Mouse (Mus musculus) midbrain, embryonic 15.5 days (tissue): ENCODE measurements around the gene Col28a1. TPM values are rescaled to one million over a fixed set of nuclear protein-coding genes. Genes with fewer than 3 reads are reported as not detected.

Source experiments
- ATAC-seq: fragments of 200-750 bp; cut with Nextera tagmentation; replicated peaks from 2 replicates; pipeline ENCODE4 v1.8.0; 2017; ENCODE audit warnings: moderate TSS enrichment
- H3K27ac ChIP-seq: fragments of 300-500 bp; sonication (generic); 2 replicates; pipeline ENCODE4 v1.5.1; 2015; ENCODE audit warnings: mild to moderate bottlenecking, inconsistent platforms
- H3K27me3 ChIP-seq: fragments of 300-500 bp; sonication (generic); replicated peaks from 2 replicates; pipeline ENCODE4 v1.6.1; 2015; ENCODE audit warnings: inconsistent platforms
- H3K36me3 ChIP-seq: fragments of 300-500 bp; sonication (generic); replicated peaks from 2 replicates; pipeline ENCODE4 v1.6.1; 2015; ENCODE audit warnings: inconsistent platforms
- H3K4me1 ChIP-seq: fragments of 300-500 bp; sonication (generic); 2 replicates; pipeline ENCODE4 v1.6.1; 2015; ENCODE audit warnings: inconsistent platforms
- H3K4me2 ChIP-seq: fragments of 300-500 bp; sonication (generic); 2 replicates; pipeline ENCODE4 v1.6.1; 2015; ENCODE audit warnings: inconsistent platforms, mild to moderate bottlenecking, moderate library complexity
- H3K4me3 ChIP-seq: fragments of 300-500 bp; sonication (generic); 2 replicates; pipeline ENCODE4 v1.5.1; 2015; ENCODE audit warnings: mild to moderate bottlenecking, inconsistent platforms
- H3K9ac ChIP-seq: fragments of 300-500 bp; sonication (generic); 2 replicates; pipeline ENCODE4 v1.6.1; 2015; ENCODE audit warnings: mild to moderate bottlenecking, inconsistent platforms
- H3K9me3 ChIP-seq: fragments of 300-500 bp; sonication (generic); 2 replicates; pipeline ENCODE4 v1.6.1; 2016; ENCODE audit warnings: inconsistent platforms
- WGBS: fragments of 180-500 bp; shearing (Covaris S2); methylation state at CpG from one replicate; pipeline ENCODE4 v1.1.7; 2015; ENCODE audit warnings: mixed read lengths; 5-methylcytosine and 5-hydroxymethylcytosine counted together
- polyA plus RNA-seq: library from polyadenylated mRNA; unstranded; fragments of >200 nt; fragmentation: Nextera tagmentation; extraction: Ambion mirVana; gene quantifications from 2 replicates; pipeline ENCODE4 v1.2.1, GENCODE M21; 2015

Col28a1 gene
- polyA plus RNA-seq, 1 experiment from 2014 or later: 0.92 TPM

DNA sequence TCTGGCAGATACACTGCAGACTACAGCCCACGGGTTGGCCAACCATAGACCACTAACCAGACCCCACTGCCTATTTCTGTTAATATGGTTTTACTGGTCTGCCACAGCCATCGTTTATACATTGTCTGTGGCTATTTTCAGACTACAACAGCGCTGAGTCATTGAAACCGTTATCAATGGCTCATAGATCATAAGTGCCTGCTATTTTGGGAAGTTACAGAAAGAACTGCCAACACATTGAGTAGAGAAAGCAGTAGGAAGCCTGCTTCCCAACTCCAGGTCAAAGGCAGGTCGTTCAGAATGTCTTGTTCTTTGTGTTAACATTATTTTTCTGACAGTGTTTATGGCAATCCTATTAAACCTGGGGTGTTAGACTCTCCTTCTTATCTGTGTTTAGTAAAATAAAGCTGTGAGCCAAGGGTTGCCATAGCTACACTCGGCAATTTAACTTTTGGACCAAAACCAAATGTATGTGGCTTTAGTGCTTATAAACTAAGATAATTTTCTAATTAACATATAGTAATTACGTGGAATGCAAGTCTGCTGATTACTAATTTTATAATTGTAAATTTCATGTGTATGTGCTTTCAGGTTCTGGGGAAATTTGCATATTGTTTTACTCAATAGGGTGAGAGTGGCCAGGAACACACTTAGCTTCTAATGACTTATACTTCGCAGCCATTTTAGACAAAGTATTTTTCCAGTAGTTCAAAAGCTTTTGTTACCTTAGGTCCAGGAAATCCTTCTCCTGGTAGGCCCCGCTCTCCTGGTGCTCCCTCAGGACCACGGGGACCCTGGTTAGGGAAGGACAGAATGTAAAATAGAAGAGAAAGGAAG is 86.3 kb downstream of the Col28a1 start:
- 0 out of 2 replicates have a peak, but pooled peaks have one; percentile 56 for ATAC-seq
- no peaks in the 10 kb centered on the region for H3K9me3 ChIP-seq
- H3K27me3 ChIP-seq: no peaks in the 10 kb centered on the region
- H3K9ac ChIP-seq: no peak overlapping the region
- no peak overlapping the region for H3K4me3 ChIP-seq
- WGBS: 76% methylated on average over 10 of the region's 10 CpGs
- H3K4me2 ChIP-seq: no peak overlapping the region
- H3K36me3 ChIP-seq: no peaks in the 10 kb centered on the region
- H3K4me1 ChIP-seq: no peaks in the 10 kb centered on the region
- no peak overlapping the region for H3K27ac ChIP-seq

DNA sequence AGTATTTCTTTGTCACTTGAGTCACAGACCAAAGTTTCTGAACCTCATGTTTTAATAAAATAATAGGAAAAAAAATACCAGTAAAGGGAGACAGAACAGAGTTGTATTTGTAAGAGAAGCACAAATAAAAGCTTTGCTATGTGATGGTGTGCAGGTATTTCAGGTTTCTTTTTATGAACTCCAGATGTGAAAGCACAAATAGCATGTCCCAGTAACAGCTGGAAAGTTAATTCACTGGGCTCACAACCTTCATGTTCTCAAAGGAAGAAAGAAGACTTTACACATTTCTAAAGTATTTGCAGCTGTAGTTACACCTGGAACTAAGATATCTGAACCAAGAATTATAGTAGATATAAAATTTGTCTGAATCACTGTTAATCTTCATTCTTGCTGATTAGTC is 91.2 kb downstream of the Col28a1 start:
- Histone ChIP-seq H3K4me2 (no peak overlapping the region), H3K4me1 (no peaks in the 10 kb centered on the region)

DNA sequence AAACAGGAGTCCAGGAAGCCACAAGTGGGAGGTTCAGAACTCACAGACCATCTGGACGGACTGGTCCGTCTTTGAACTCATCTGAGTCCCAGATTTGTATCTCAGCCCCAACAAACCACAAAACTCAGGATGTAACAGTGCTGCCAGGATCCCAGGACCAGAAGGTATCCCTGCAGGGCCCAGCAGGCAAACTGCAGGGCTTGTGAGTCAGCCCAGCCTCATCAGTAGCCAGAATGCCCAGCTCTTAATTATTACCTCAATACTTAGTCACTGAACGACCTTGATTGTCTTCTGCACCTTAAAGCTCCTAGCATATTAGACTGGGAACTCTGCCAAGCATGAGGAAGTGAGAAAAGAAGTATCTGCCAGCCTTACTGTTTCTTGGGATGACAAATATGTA is 96.6 kb downstream of the Col28a1 start:
- no peaks in the 10 kb centered on the region for H3K9me3 ChIP-seq
- no peak overlapping the region for H3K4me3 ChIP-seq
- H3K27me3 ChIP-seq: no peaks in the 10 kb centered on the region
- no peak overlapping the region for H3K4me2 ChIP-seq
- ATAC-seq: no peak
- no peak overlapping the region for H3K9ac ChIP-seq
- no peaks in the 10 kb centered on the region for H3K4me1 ChIP-seq
- H3K36me3 ChIP-seq: no peaks in the 10 kb centered on the region
- 71% methylated on average over 3 of the region's 3 CpGs for WGBS
- no peak overlapping the region for H3K27ac ChIP-seq

More for the DNA sequence above, 91.2 kb downstream of the Col28a1 start:
- no peak for ATAC-seq
- Histone ChIP-seq H3K9me3 (no peaks in the 10 kb centered on the region), H3K36me3 (no peaks in the 10 kb centered on the region), H3K27me3 (no peaks in the 10 kb centered on the region), H3K27ac (no peak overlapping the region), H3K9ac (no peak overlapping the region), H3K4me3 (no peak overlapping the region)

DNA sequence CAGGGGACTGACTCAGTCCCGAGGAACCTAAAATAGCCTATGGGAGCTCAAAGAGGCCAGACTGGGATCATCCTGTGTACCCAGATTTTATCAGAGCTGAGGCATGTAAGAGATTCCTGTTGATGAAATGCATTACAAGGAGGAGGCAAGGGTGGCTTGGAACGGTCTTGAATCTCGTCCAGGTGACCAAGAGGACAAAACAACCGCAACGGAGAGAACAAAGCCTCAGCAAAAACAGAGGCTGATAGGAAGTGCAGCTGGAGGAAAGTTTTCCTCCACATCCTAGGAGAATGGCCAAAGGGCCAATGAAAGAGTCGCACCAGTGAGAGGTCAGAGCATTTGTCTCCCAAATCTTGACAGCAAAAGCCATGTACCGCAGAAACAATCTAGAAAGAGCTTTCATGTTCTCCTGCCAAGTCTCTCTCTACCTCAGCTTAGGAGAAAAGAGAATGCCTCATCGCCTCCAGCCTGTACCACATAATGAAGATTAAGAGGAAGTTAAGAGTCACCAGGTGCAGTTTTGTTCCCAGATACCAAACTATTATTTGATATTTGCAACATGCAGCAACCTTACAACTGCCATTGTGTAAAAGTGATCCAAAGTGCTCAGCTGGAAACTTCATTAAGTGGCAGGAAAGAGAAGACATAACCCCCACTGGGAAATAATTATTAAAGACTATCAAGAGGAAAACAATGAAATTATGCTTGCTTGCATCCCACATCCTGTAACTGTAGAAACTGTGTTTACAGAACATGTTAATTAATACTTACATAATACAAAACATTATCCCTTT is 98.1 kb downstream of the Col28a1 start:
- ATAC-seq: no peak
- H3K4me2 ChIP-seq: no peak overlapping the region
- no peaks in the 10 kb centered on the region for H3K9me3 ChIP-seq
- WGBS: 84% methylated on average over 8 of the region's 8 CpGs
- H3K27me3 ChIP-seq: no peaks in the 10 kb centered on the region
- H3K9ac ChIP-seq: no peak overlapping the region
- H3K36me3 ChIP-seq: no peaks in the 10 kb centered on the region
- no peaks in the 10 kb centered on the region for H3K4me1 ChIP-seq
- no peak overlapping the region for H3K4me3 ChIP-seq
- no peak overlapping the region for H3K27ac ChIP-seq

GRCm38 (mm10) chr6:8093556-8093955 is 98.9 kb downstream of the Col28a1 start:
- Histone ChIP-seq H3K9me3 (no peaks in the 10 kb centered on the region), H3K27ac (no peak overlapping the region), H3K9ac (no peak overlapping the region), H3K4me3 (no peak overlapping the region), H3K4me1 (no peaks in the 10 kb centered on the region), H3K36me3 (no peaks in the 10 kb centered on the region), H3K4me2 (no peak overlapping the region), H3K27me3 (no peaks in the 10 kb centered on the region)
- ATAC-seq: no peak
- WGBS: 86% methylated on average over 7 of the region's 7 CpGs

DNA sequence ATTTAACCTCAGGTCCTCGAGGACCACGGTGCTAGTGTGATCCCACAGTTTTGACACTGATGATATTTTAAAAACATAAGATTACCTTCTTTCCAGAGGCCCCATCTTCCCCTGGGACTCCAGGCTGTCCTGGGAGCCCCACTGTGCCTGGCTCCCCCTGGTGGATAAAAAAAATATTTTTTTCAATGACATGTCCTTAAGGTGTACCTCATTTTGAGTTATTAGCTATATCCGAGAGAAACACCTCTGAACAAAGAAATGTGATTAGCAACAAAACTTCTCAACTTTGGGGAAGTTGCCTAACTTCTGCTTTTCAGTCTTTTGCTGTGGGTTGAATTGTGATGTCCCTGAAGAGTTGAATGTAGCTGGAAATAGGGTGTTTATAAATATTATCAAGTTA is 105.6 kb downstream of the Col28a1 start:
- ATAC-seq: no peak
- Histone ChIP-seq H3K27me3 (no peaks in the 10 kb centered on the region), H3K4me3 (no peak overlapping the region), H3K4me1 (no peaks in the 10 kb centered on the region), H3K4me2 (no peak overlapping the region), H3K9ac (no peak overlapping the region), H3K36me3 (no peaks in the 10 kb centered on the region), H3K9me3 (no peaks in the 10 kb centered on the region), H3K27ac (no peak overlapping the region)
- WGBS: 52% methylated on average over 3 of the region's 3 CpGs

DNA sequence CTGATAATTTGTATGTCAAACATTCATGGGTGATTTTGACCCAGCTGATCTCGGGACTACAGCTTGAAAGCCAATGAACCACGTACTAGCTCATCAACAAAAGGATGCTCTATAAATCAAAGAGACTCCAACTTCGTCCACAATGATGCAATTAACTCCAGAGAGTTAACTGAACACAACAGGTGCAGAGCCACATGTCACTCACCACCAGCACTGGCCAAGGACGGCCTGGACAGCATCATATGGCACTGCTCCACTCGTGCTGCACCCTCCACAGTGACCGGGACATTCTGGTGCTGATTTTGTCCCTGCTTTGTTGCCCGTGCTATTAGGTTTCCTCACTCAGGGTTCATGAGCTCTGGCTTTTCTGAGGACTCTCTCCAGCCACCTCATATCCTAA is 107.6 kb downstream of the Col28a1 start:
- WGBS: 81% methylated on average over 7 of the region's 7 CpGs
- H3K27ac ChIP-seq: no peak overlapping the region
- no peak overlapping the region for H3K9ac ChIP-seq
- H3K27me3 ChIP-seq: no peaks in the 10 kb centered on the region
- H3K4me1 ChIP-seq: no peaks in the 10 kb centered on the region
- H3K36me3 ChIP-seq: no peaks in the 10 kb centered on the region
- no peak for ATAC-seq
- H3K4me3 ChIP-seq: no peak overlapping the region
- no peak overlapping the region for H3K4me2 ChIP-seq
- no peaks in the 10 kb centered on the region for H3K9me3 ChIP-seq

GRCm38 (mm10) chr6:8083196-8083595 is 109.2 kb downstream of the Col28a1 start:
- 84% methylated on average over 2 of the region's 2 CpGs for WGBS
- Histone ChIP-seq H3K27ac (no peak overlapping the region), H3K9ac (no peak overlapping the region), H3K36me3 (no peaks in the 10 kb centered on the region), H3K4me3 (no peak overlapping the region), H3K4me1 (no peaks in the 10 kb centered on the region), H3K27me3 (no peaks in the 10 kb centered on the region), H3K4me2 (no peak overlapping the region), H3K9me3 (no peaks in the 10 kb centered on the region)
- ATAC-seq: no peak

DNA sequence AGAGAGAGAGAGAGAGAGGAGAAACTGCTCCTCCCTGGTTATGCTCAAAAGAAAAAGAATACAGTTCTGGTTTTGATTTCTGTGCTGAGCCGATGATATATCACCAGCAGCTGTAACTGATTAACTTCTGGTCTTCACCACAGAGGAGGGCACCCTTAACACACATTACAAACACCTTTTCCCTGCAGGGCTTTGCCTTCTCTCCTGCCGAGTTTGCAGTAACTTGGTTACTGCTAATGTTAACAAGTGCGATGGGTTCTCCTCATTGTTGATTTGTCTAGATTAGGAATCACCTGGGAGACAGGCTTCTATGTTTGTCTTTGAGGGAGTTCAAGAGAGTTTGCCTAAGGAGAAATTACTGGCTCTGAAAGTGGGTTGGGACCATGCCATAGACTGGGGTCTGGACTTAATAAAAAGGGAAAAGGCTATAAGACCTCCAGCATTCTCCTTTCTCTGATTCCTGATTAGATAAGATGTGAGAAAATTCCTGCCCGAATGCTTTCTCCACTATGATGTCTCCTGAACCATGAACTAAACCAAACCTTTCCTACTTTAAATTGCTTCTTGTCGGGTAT is 114.8 kb downstream of the Col28a1 start:
- no peak overlapping the region for H3K4me2 ChIP-seq
- H3K9ac ChIP-seq: no peak overlapping the region
- H3K27me3 ChIP-seq: no peaks in the 10 kb centered on the region
- H3K36me3 ChIP-seq: no peaks in the 10 kb centered on the region
- no peaks in the 10 kb centered on the region for H3K4me1 ChIP-seq
- 75% methylated on average over 5 of the region's 5 CpGs for WGBS
- no peaks in the 10 kb centered on the region for H3K9me3 ChIP-seq
- H3K4me3 ChIP-seq: no peak overlapping the region
- no peak for ATAC-seq
- no peak overlapping the region for H3K27ac ChIP-seq

DNA sequence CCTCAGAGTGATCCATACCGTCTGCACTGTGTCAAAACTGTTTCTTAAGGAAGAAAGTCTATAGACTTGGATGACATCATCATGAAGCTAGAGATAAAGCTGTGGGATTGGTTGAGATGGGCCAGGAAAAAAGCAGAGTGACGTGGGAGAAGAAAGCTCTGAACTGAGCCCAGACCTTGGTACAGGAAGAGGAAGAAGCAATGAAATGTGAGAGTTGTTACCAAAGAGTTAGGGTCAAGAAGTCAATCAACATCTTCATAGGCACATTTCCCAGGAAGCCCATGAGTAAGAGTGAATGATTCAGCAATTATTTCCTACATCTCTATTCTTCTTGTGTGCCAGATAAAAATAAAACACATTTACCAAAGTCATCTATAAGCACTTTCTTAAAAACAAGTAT is 117.5 kb downstream of the Col28a1 start:
- Histone ChIP-seq H3K9me3 (no peaks in the 10 kb centered on the region), H3K4me3 (no peak overlapping the region)
- WGBS: 78% methylated on average over 2 of the region's 2 CpGs

GRCm38 (mm10) chr6:8068979-8069378 is 123.4 kb downstream of the Col28a1 start:
- Histone ChIP-seq H3K27ac (no peak overlapping the region), H3K4me2 (no peak overlapping the region), H3K36me3 (no peaks in the 10 kb centered on the region), H3K27me3 (no peaks in the 10 kb centered on the region), H3K4me1 (no peaks in the 10 kb centered on the region), H3K9ac (no peak overlapping the region), H3K4me3 (no peak overlapping the region), H3K9me3 (no peaks in the 10 kb centered on the region)
- ATAC-seq: no peak
- 94% methylated on average over 5 of the region's 5 CpGs for WGBS

More for the DNA sequence above, 117.5 kb downstream of the Col28a1 start:
- Histone ChIP-seq H3K4me1 (no peaks in the 10 kb centered on the region), H3K4me2 (no peak overlapping the region), H3K27me3 (no peaks in the 10 kb centered on the region), H3K9ac (no peak overlapping the region), H3K27ac (no peak overlapping the region), H3K36me3 (no peaks in the 10 kb centered on the region)
- ATAC-seq: no peak

DNA sequence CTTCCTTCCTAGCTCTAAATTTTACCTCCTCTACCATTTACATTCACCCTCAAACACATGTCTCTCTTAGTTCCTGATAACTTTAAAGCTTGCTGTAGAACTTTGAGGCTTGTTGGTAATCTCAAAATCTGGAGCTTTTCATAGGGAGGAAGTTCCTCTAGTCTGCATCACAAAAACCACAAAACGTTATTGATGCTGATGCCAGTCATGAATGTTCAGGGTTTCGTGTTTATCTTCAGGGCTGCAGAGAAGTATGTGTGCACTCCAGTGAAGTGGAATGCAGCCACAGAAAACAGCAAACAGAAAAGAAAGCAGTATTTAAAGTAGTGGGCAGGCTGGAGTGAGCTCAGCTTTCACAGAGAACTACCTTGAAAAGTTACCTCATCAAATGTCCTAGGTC is 124.0 kb downstream of the Col28a1 start:
- no peak for ATAC-seq
- Histone ChIP-seq H3K27me3 (no peaks in the 10 kb centered on the region), H3K9me3 (no peaks in the 10 kb centered on the region), H3K4me3 (no peak overlapping the region), H3K36me3 (no peaks in the 10 kb centered on the region), H3K9ac (no peak overlapping the region), H3K4me1 (no peaks in the 10 kb centered on the region), H3K4me2 (no peak overlapping the region), H3K27ac (no peak overlapping the region)
- 72% methylated on average over 2 of the region's 2 CpGs for WGBS
